Mouse (Mus musculus): ENCODE data around the gene Tmbim7. TPM values are rescaled to one million over a fixed set of nuclear protein-coding genes. Genes with fewer than 3 reads are reported as not detected.
"Not testable (repeated sequence)": the region's sequence is repeated elsewhere in the genome, so short reads cannot be mapped to it uniquely, and the experiment has no call there.

Gene Tmbim7
- polyA plus RNA-seq, 1 experiment, result not detected

DNA sequence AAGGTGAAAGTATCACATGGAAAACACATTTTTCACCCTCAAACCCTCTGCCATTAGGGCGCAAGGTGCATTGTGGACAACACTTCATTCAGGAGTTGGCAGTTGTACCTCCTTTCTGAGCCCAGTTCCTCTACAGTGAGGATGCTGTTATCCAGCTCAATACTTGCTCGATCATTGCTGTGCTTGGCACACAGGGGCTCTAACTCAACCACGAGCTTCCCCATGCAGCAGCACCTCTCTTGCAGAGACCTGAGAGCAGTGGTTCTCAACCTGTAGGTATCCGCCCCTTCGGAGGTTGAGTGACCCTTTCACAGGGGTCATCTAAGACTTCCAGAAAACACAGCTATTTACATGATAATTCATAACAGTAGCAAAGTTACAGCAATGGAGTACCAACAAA, 640 bp downstream of the Tmbim7 start:
- peaks cover 5% of the 10 kb centered on the region for H3K79me2 ChIP-seq (ENCODE audit: control insufficient read depth, insufficient read depth)
- H3K79me3 ChIP-seq (ENCODE audit: low read depth), result peaks cover 2% of the 10 kb centered on the region
- no peaks in the 10 kb centered on the region for H3K27me3 ChIP-seq (ENCODE audit: control insufficient read depth, insufficient read depth, insufficient read length)
- no peaks in the 10 kb centered on the region for H3K36me3 ChIP-seq (ENCODE audit: control insufficient read depth, insufficient read depth)
- no peak overlapping the region for H3ac ChIP-seq (ENCODE audit: control insufficient read depth, insufficient read length, low read depth)
- TF ChIP-seq MYOG (IDR thresholded peaks at IDR 0.05; ENCODE audit: control insufficient read depth, extremely low read depth, insufficient read length) (no peak), CEBPB (IDR thresholded peaks at IDR 0.05; ENCODE audit: low read depth) (no peak), USF1 (IDR thresholded peaks at IDR 0.05; ENCODE audit: low read depth) (no peak), CTCF (IDR thresholded peaks at IDR 0.05; ENCODE audit: control insufficient read depth, insufficient read depth, insufficient read length) (no peak), MAX (IDR thresholded peaks at IDR 0.05) (no peak)
- H3K4me3 ChIP-seq (ENCODE audit: insufficient read depth, poor library complexity, severe bottlenecking), result no peak overlapping the region

DNA sequence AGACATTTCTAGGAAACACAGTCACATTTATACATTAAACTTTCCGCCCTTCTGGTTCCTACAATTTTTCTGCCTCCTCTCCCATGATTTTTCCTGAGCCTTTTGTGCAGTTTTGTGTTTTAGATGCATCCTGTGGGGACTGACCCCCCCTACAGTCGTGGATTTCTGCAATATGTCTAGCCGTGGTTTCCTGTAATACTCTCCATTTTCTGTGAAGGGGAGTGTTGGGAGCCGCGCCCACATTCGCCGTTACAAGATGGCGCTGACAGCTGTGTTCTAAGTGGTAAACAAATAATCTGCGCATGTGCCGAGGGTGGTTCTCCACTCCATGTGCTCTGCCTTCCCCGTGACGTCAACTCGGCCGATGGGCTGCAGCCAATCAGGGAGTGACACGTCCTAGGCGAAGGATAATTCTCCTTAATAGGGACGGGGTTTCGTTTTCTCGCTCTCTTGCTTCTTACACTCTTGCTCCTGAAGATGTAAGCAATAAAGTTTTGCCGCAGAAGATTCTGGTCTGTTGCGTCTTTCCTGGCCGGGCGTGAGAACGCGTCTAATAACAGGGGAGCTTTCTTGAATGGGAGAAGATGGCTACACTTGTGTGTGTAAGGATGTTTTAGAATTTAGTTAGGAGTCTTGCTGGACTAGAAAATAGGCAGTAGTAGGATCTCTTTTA, 2.1 kb downstream of the Tmbim7 start:
- not testable (repeated sequence) for H3ac ChIP-seq (ENCODE audit: control insufficient read depth, insufficient read length, low read depth); H3K4me3 ChIP-seq (ENCODE audit: insufficient read depth, poor library complexity, severe bottlenecking); H3K36me3 ChIP-seq (ENCODE audit: control insufficient read depth, insufficient read depth); H3K79me3 ChIP-seq (ENCODE audit: low read depth); H3K79me2 ChIP-seq (ENCODE audit: control insufficient read depth, insufficient read depth); H3K27me3 ChIP-seq (ENCODE audit: control insufficient read depth, insufficient read depth, insufficient read length)

- no peaks in the 10 kb centered on the region for H3K79me2 ChIP-seq (ENCODE audit: control insufficient read depth, insufficient read depth)
- no peak overlapping the region for H3ac ChIP-seq (ENCODE audit: control insufficient read depth, insufficient read length, low read depth)
- no peaks in the 10 kb centered on the region for H3K36me3 ChIP-seq (ENCODE audit: control insufficient read depth, insufficient read depth)
- H3K27me3 ChIP-seq (ENCODE audit: control insufficient read depth, insufficient read depth, insufficient read length), result no peaks in the 10 kb centered on the region
- TF ChIP-seq USF1 (IDR thresholded peaks at IDR 0.05; ENCODE audit: low read depth) (no peak), CTCF (IDR thresholded peaks at IDR 0.05; ENCODE audit: control insufficient read depth, insufficient read depth, insufficient read length) (no peak), CEBPB (IDR thresholded peaks at IDR 0.05; ENCODE audit: low read depth) (no peak), MYOD1 (IDR thresholded peaks at IDR 0.05; ENCODE audit: control insufficient read depth, insufficient read length, low read depth) (no peak), MYOG (IDR thresholded peaks at IDR 0.05; ENCODE audit: control insufficient read depth, extremely low read depth, insufficient read length) (no peak), MAX (IDR thresholded peaks at IDR 0.05) (no peak), FOSL1 (IDR thresholded peaks at IDR 0.05; ENCODE audit: insufficient read depth, low read length, poor library complexity, severe bottlenecking) (no peak)
- no peak overlapping the region for H3K4me3 ChIP-seq (ENCODE audit: insufficient read depth, poor library complexity, severe bottlenecking)
- no peaks in the 10 kb centered on the region for H3K79me3 ChIP-seq (ENCODE audit: low read depth)
These were observed 2.8 kb downstream of the Tmbim7 start for GRCm38 (mm10) chr5:3653801-3654200.

DNA sequence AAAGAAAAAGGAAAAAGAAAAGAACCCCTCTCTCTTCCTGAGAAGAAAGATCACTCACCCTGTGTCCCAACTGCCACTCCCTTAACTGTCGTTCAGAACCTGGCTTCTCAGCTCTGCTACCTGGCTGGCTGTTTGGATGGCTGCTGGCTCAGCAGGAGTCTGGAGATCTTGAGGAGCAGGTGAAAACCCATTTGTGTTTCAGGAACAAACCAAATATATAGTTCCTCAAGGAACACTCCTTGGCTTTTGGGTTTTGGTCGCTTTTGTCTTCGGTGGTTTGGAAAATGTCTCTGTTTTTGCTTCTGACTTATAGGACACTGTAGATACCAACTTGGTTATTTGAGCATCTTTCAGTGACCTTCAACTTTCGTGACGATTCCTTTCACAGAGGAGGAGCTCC, 6.1 kb downstream of the Tmbim7 start, which contains the start of gene Gatad1:
Gene Gatad1, minus strand, starts transcription at position 101 of the 400 bp plus-strand sequence.
- no peaks in the 10 kb centered on the region for H3K27me3 ChIP-seq (ENCODE audit: control insufficient read depth, insufficient read depth, insufficient read length)
- H3K36me3 ChIP-seq (ENCODE audit: control insufficient read depth, insufficient read depth), result no peaks in the 10 kb centered on the region
- no peaks in the 10 kb centered on the region for H3K79me3 ChIP-seq (ENCODE audit: low read depth)
- H3ac ChIP-seq (ENCODE audit: control insufficient read depth, insufficient read length, low read depth), result no peak within 1 kb of the TSS
- H3K4me3 ChIP-seq (ENCODE audit: insufficient read depth, poor library complexity, severe bottlenecking), result no peak within 1 kb of the TSS
- no peaks in the 10 kb centered on the region for H3K79me2 ChIP-seq (ENCODE audit: control insufficient read depth, insufficient read depth)
- TF ChIP-seq MAX (IDR thresholded peaks at IDR 0.05), result no peak
- TF ChIP-seq USF1 (IDR thresholded peaks at IDR 0.05; ENCODE audit: low read depth), result no peak
- TF ChIP-seq CEBPB (IDR thresholded peaks at IDR 0.05; ENCODE audit: low read depth), result no peak
- no peak for TF ChIP-seq MYOD1 (IDR thresholded peaks at IDR 0.05; ENCODE audit: control insufficient read depth, insufficient read length, low read depth)
- TF ChIP-seq MYOG (IDR thresholded peaks at IDR 0.05; ENCODE audit: control insufficient read depth, extremely low read depth, insufficient read length), result no peak
- TF ChIP-seq FOSL1 (IDR thresholded peaks at IDR 0.05; ENCODE audit: insufficient read depth, low read length, poor library complexity, severe bottlenecking), result no peak
- no peak for TF ChIP-seq CTCF (IDR thresholded peaks at IDR 0.05; ENCODE audit: control insufficient read depth, insufficient read depth, insufficient read length)

DNA sequence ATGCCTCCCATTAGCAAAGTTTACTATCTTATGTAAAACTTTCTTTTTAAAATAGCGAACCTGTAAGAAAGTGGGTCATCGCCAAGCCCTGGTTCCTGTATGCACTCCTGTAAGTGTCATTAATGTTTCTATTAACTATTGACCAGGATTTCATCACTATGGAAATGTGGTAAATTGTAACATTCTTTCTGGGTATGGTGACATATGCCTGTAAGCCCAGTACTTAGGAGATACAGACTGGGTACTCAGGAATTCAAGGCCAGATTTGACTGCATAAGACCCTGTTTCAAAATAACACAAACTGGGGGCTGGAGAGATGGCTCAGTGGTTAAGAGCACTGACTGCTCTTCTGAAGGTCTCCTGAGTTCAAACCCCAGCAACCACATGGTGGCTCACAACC, 14.2 kb downstream of the Tmbim7 start:
- no peak overlapping the region for H3ac ChIP-seq (ENCODE audit: control insufficient read depth, insufficient read length, low read depth)
- H3K79me2 ChIP-seq (ENCODE audit: control insufficient read depth, insufficient read depth), result no peaks in the 10 kb centered on the region
- no peak for TF ChIP-seq MYOD1 (IDR thresholded peaks at IDR 0.05; ENCODE audit: control insufficient read depth, insufficient read length, low read depth)
- no peak for TF ChIP-seq MAX (IDR thresholded peaks at IDR 0.05)
- TF ChIP-seq FOSL1 (IDR thresholded peaks at IDR 0.05; ENCODE audit: insufficient read depth, low read length, poor library complexity, severe bottlenecking), result no peak
- TF ChIP-seq CTCF (IDR thresholded peaks at IDR 0.05; ENCODE audit: control insufficient read depth, insufficient read depth, insufficient read length), result no peak
- TF ChIP-seq USF1 (IDR thresholded peaks at IDR 0.05; ENCODE audit: low read depth), result no peak
- no peak for TF ChIP-seq CEBPB (IDR thresholded peaks at IDR 0.05; ENCODE audit: low read depth)
- H3K36me3 ChIP-seq (ENCODE audit: control insufficient read depth, insufficient read depth), result no peaks in the 10 kb centered on the region
- no peaks in the 10 kb centered on the region for H3K79me3 ChIP-seq (ENCODE audit: low read depth)
- no peaks in the 10 kb centered on the region for H3K27me3 ChIP-seq (ENCODE audit: control insufficient read depth, insufficient read depth, insufficient read length)
- no peak overlapping the region for H3K4me3 ChIP-seq (ENCODE audit: insufficient read depth, poor library complexity, severe bottlenecking)

DNA sequence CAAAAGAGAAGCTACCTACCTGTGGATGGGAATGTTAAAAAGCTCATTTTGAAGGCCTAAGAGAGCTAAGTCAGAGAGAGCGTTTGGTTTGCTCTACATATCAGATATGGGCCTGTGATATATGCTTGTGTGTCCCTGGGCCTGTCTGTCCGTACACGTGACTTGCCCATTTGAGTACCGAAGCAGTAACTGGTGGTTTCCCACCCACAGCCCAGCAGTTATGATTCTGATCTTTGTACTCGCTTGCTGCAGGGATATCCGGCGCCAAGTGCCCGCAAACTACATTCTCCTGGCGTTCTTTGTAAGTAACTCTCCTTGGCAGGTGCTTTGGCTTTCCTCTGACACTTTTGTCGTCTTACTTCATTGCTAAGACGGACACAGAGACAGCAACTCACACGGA, 15.6 kb downstream of the Tmbim7 start:
- TF ChIP-seq MAX (IDR thresholded peaks at IDR 0.05) (no peak), CTCF (IDR thresholded peaks at IDR 0.05; ENCODE audit: control insufficient read depth, insufficient read depth, insufficient read length) (no peak), MYOG (IDR thresholded peaks at IDR 0.05; ENCODE audit: control insufficient read depth, extremely low read depth, insufficient read length) (no peak), MYOD1 (IDR thresholded peaks at IDR 0.05; ENCODE audit: control insufficient read depth, insufficient read length, low read depth) (no peak), USF1 (IDR thresholded peaks at IDR 0.05; ENCODE audit: low read depth) (no peak)
- Histone ChIP-seq H3ac (ENCODE audit: control insufficient read depth, insufficient read length, low read depth) (no peak overlapping the region), H3K36me3 (ENCODE audit: control insufficient read depth, insufficient read depth) (no peaks in the 10 kb centered on the region), H3K4me3 (ENCODE audit: insufficient read depth, poor library complexity, severe bottlenecking) (no peak overlapping the region), H3K27me3 (ENCODE audit: control insufficient read depth, insufficient read depth, insufficient read length) (no peaks in the 10 kb centered on the region), H3K79me2 (ENCODE audit: control insufficient read depth, insufficient read depth) (no peaks in the 10 kb centered on the region), H3K79me3 (ENCODE audit: low read depth) (no peaks in the 10 kb centered on the region)
